11 mouse cellular contexts compared by ENCODE assay signal in the genomic region with DNA sequence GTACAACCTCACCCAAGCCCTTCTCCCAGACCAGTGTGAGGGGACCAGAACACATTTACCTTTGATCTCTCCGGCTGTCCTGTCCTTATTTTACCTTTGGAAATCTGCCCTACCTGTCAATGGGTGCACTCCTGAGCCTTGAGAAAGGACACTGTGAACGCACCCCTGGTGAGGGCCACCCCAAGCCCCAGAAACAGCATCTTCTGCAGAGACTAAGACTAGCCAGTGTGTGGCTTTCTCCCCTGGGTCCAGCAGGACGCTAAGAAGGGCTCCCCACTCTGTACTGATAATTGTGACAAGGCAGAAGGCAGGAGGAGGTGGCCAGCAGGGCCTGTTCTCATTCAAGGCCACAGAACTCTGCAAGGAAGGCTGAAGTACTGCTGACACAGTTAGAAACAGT. TPM values are rescaled to one million over a fixed set of nuclear protein-coding genes. Genes with fewer than 3 reads are reported as not detected.
DNase-seq lines count a peak whose midpoint lies in the region; ATAC-seq and TF ChIP-seq lines count a peak whose summit lies in the region.
"Had no signal": no experiment of that assay in that cellular context is flagged by ENCODE, and none has a peak within 500 bp of the region (broad histone marks: within the 10 kb centered on the region; RNA-seq: fewer than 3 reads in every experiment).

No protein-coding gene starts in this region.

- H3K9me3 ChIP-seq in CH12.LX (replicated peaks; ENCODE audit: low read length), result no peaks in the 10 kb centered on the region
- no peaks in the 10 kb centered on the region for H3K9me3 ChIP-seq in liver, embryonic 12.5 days (replicated peaks)

- no peak for TF ChIP-seq RAD21 in CH12.LX (IDR thresholded peaks at IDR 0.05; ENCODE audit: low read depth, low read length)

- H3K4me1 ChIP-seq in CH12.LX (ENCODE audit: control insufficient read depth in 1 of 2, insufficient read depth in 2 of 2), result peaks cover 14 to 45% of the 10 kb centered on the region in 2 experiments
- peaks cover 74% of the 10 kb centered on the region for H3K4me1 ChIP-seq in liver, embryonic 12.5 days

- 0 out of 2 replicates have a peak overlapping the region, but pooled peaks have one; percentile 4 for H3K4me2 ChIP-seq in CH12.LX (ENCODE audit: insufficient read depth, low read depth, poor library complexity, severe bottlenecking)
- H3K4me2 ChIP-seq in liver, embryonic 12.5 days, result peak overlapping the region; percentile 44

- no peaks in the 10 kb centered on the region for H3K27me3 ChIP-seq in CH12.LX (replicated peaks)
- no peaks in the 10 kb centered on the region for H3K27me3 ChIP-seq in liver, embryonic 12.5 days (replicated peaks)
- H3K27me3 ChIP-seq: Patski had no signal

- dilution Hi-C loops in CH12.LX (cut with MboI; ENCODE audit: extremely low pct_ligation_motif_present, extremely low pct_unique_long_range_greater_than_20kb, low sequenced_read_pairs), result no loop called here

- TF ChIP-seq CTCF in CH12.LX (conservative IDR thresholded peaks at IDR 0.05 in 1 of 2, IDR thresholded peaks at IDR 0.05 in 1 of 2; ENCODE audit: low read depth in 2 of 2, low read length in 2 of 2), result no peak

- peak overlapping the region in 1 of 3 experiments; percentile 57 for H3K4me3 ChIP-seq in CH12.LX (replicated peaks in 1 of 3; ENCODE audit: low read depth in 2 of 3, low read length in 2 of 3, poor library complexity in 1 of 3)
- peak overlapping the region; percentile 16; the same call in 1 of the 2 replicates for H3K4me3 ChIP-seq in liver, embryonic 12.5 days

- H3K9ac ChIP-seq in CH12.LX (ENCODE audit: insufficient read depth, low read depth), result peak overlapping the region; percentile 50; the same call in 1 of the 2 replicates
- peak overlapping the region; percentile 38 for H3K9ac ChIP-seq in liver, embryonic 12.5 days

- peaks cover 4% of the 10 kb centered on the region; the same call in 1 of the 2 replicates for H3K79me2 ChIP-seq in CH12.LX (replicated peaks; ENCODE audit: control insufficient read depth, extremely low read depth, insufficient read depth, poor library complexity, severe bottlenecking)

- no peak for TF ChIP-seq EP300 in CH12.LX (IDR thresholded peaks at IDR 0.05; ENCODE audit: low read length)

- no peak for ATAC-seq in liver, embryonic 12.5 days
- ATAC-seq: midbrain, embryonic 16.5 days had no signal

- in situ Hi-C loops in CH12.LX (cut with MboI; ENCODE audit: low pct_ligation_motif_present, low pct_unique_long_range_greater_than_20kb, low sequenced_read_pairs), result loop anchor here (5.0 kb wide), 1 partner anchor 92 kb away; no protein-coding TSS in a partner anchor

- DNase-seq in adrenal gland, postnatal 14 days, result peak; percentile 55
- DNase-seq in adrenal gland, postnatal 4 days (ENCODE audit: low spot score in 2 of 2), result no peak
- peak; percentile 62 for DNase-seq in kidney, adult 9 months
- no peak for DNase-seq in kidney, postnatal 14 days
- no peak for DNase-seq in CH12.LX (ENCODE audit: extremely low read depth)
- DNase-seq in spleen, postnatal 10 days (ENCODE audit: low spot score in 2 of 2), result no peak
- no peak for DNase-seq in yolk sac, embryonic 10.5 days (ENCODE audit: low spot score)
- DNase-seq: embryo, embryonic 11 days had no signal

- WGBS in liver, embryonic 12.5 days (ENCODE audit: insufficient replicate concordance), result 64% methylated on average over 3 of the region's 3 CpGs

- TF ChIP-seq POLR2A in CH12.LX (IDR thresholded peaks at IDR 0.05; ENCODE audit: low read depth, low read length), result no peak

- H3K36me3 ChIP-seq in CH12.LX (replicated peaks in 1 of 2; ENCODE audit: control insufficient read depth in 1 of 2, insufficient read depth in 1 of 2, low read length in 1 of 2), result peaks cover 24 to 42% of the 10 kb centered on the region in 2 experiments
- peaks cover 5% of the 10 kb centered on the region; the same call in 1 of the 2 replicates for H3K36me3 ChIP-seq in liver, embryonic 12.5 days

- no peak overlapping the region for H3K27ac ChIP-seq in CH12.LX (ENCODE audit: insufficient read depth, low read depth)
- H3K27ac ChIP-seq in liver, embryonic 12.5 days, result 0 out of 2 replicates have a peak overlapping the region, but pooled peaks have one; percentile 70

TF ChIP-seq in CH12.LX, 34 proteins besides CTCF, POLR2A, EP300 and RAD21:
- TF ChIP-seq TBP (conservative IDR thresholded peaks at IDR 0.05; ENCODE audit: low read depth, low read length) (no peak), PAX5 (IDR thresholded peaks at IDR 0.05; ENCODE audit: low read length) (no peak), BHLHE40 (IDR thresholded peaks at IDR 0.05; ENCODE audit: low read depth, low read length) (no peak), USF2 (conservative IDR thresholded peaks at IDR 0.05; ENCODE audit: low read depth, low read length) (no peak), MXI1 (IDR thresholded peaks at IDR 0.05; ENCODE audit: low read depth, low read length) (no peak), NELFE (IDR thresholded peaks at IDR 0.05; ENCODE audit: low read depth, low read length) (no peak), ETS1 (conservative IDR thresholded peaks at IDR 0.05; ENCODE audit: low read depth, low read length) (no peak), CHD2 (IDR thresholded peaks at IDR 0.05; ENCODE audit: low read length) (no peak), RCOR1 (conservative IDR thresholded peaks at IDR 0.05; ENCODE audit: low read depth, low read length) (no peak), JUN (IDR thresholded peaks at IDR 0.05; ENCODE audit: insufficient read depth, low read depth, low read length) (no peak), GABPA (IDR thresholded peaks at IDR 0.05; ENCODE audit: insufficient replicate concordance, low read depth, low read length) (no peak), HCFC1 (IDR thresholded peaks at IDR 0.05; ENCODE audit: low read depth, low read length) (no peak), MAZ (IDR thresholded peaks at IDR 0.05; ENCODE audit: low read depth, low read length) (no peak), ZNF384 (IDR thresholded peaks at IDR 0.05; ENCODE audit: low read depth, low read length) (no peak), USF1 (IDR thresholded peaks at IDR 0.05; ENCODE audit: low read depth, low read length) (no peak), TCF12 (IDR thresholded peaks at IDR 0.05; ENCODE audit: low read depth, low read length) (no peak), IRF4 (IDR thresholded peaks at IDR 0.05; ENCODE audit: low read depth, low read length) (no peak)
TF ChIP-seq in CH12.LX: peak in this region for 0.

RNA-seq across cellular contexts. Expression of a gene that starts 1.3 kb away (rescaled TPM):
- 14.7 and 16.5 TPM in 2 replicates for total RNA-seq in adrenal gland, postnatal 14 days (2021)
- 10 to 100 TPM; 25.9 to 26.3 TPM for total RNA-seq in adrenal gland, postnatal 4 days (2021)
- total RNA-seq in CH12.LX (2012; rRNA removed), result 20.6 and 23.1 TPM in 2 replicates
- total RNA-seq in CH12.LX (2014; rRNA removed), result 27.6 and 33.0 TPM in 2 replicates
- polyA plus RNA-seq in CH12.LX (2012; ENCODE audit: insufficient read length, low read depth), result 20.8 and 22.7 TPM in 2 replicates
- 7.5 and 7.7 TPM in 2 replicates for polyA plus RNA-seq in liver, embryonic 12.5 days (2016; fragmentation: Nextera tagmentation; extraction: Ambion mirVana)

RNA-seq across cellular contexts. Expression of a gene that starts 3.8 kb away (rescaled TPM):
- 26.0 and 34.5 TPM in 2 replicates for total RNA-seq in adrenal gland, postnatal 14 days (2021)
- total RNA-seq in adrenal gland, postnatal 4 days (2021), result 10 to 100 TPM; 42.4 to 45.9 TPM
- 29.0 and 30.7 TPM in 2 replicates for total RNA-seq in CH12.LX (2012; rRNA removed)
- 13.5 and 15.5 TPM in 2 replicates for total RNA-seq in CH12.LX (2014; rRNA removed)
- polyA plus RNA-seq in CH12.LX (2012; ENCODE audit: insufficient read length, low read depth), result 25.2 and 25.4 TPM in 2 replicates
- polyA plus RNA-seq in liver, embryonic 12.5 days (2016; fragmentation: Nextera tagmentation; extraction: Ambion mirVana), result 22.1 and 24.2 TPM in 2 replicates

RNA-seq across cellular contexts. Expression of a gene that starts 15.0 kb away (rescaled TPM):
- total RNA-seq in adrenal gland, postnatal 14 days (2021), result 1.4 and 1.7 TPM in 2 replicates
- 1 to 10 TPM; 3.1 TPM for total RNA-seq in adrenal gland, postnatal 4 days (2021)
- total RNA-seq in CH12.LX (2012; rRNA removed) (1.6 and 2.1 TPM in 2 replicates), CH12.LX (2014; rRNA removed) (0.62 and 0.67 TPM in 2 replicates)
- polyA plus RNA-seq in CH12.LX (2012; ENCODE audit: insufficient read length, low read depth), result 1.2 and 1.4 TPM in 2 replicates
- 3.2 and 3.5 TPM in 2 replicates for polyA plus RNA-seq in liver, embryonic 12.5 days (2016; fragmentation: Nextera tagmentation; extraction: Ambion mirVana)

RNA-seq across cellular contexts. Expression of a gene that starts 33.9 kb away (rescaled TPM):
- total RNA-seq in adrenal gland, postnatal 14 days (2021), result 118 and 119 TPM in 2 replicates
- 100 to 1,000 TPM; 158 to 169 TPM for total RNA-seq in adrenal gland, postnatal 4 days (2021)
- total RNA-seq in CH12.LX (2012; rRNA removed) (34.4 and 36.7 TPM in 2 replicates), CH12.LX (2014; rRNA removed) (21.9 and 25.0 TPM in 2 replicates)
- polyA plus RNA-seq in CH12.LX (2012; ENCODE audit: insufficient read length, low read depth), result 106 and 115 TPM in 2 replicates
- 73.2 and 74.9 TPM in 2 replicates for polyA plus RNA-seq in liver, embryonic 12.5 days (2016; fragmentation: Nextera tagmentation; extraction: Ambion mirVana)

RNA-seq across cellular contexts. Expression of a gene that starts 45.7 kb away (rescaled TPM):
- total RNA-seq in adrenal gland, postnatal 14 days (2021), result 9.6 and 9.7 TPM in 2 replicates
- 10 to 100 TPM; 11.4 TPM for total RNA-seq in adrenal gland, postnatal 4 days (2021)
- total RNA-seq in CH12.LX (2012; rRNA removed) (0.25 TPM in 2 replicates), CH12.LX (2014; rRNA removed) (0.08 and 0.13 TPM in 2 replicates)
- 0.16 and 0.20 TPM in 2 replicates for polyA plus RNA-seq in CH12.LX (2012; ENCODE audit: insufficient read length, low read depth)
- polyA plus RNA-seq in liver, embryonic 12.5 days (2016; fragmentation: Nextera tagmentation; extraction: Ambion mirVana), result 3.4 and 3.6 TPM in 2 replicates

Comparison
In these comparisons a context has a peak if more than half of its experiments do, and no peak if none do; other contexts are left out.
1. DNase-seq: peak in adrenal gland, postnatal 14 days (single experiment) and kidney, adult 9 months (single experiment); none in adrenal gland, postnatal 4 days (0 of 2), kidney, postnatal 14 days (single experiment), CH12.LX (single experiment), spleen, postnatal 10 days (0 of 2) and yolk sac, embryonic 10.5 days (single experiment).